ENCODE assay signal across 11 mouse cellular contexts in the genomic region with DNA sequence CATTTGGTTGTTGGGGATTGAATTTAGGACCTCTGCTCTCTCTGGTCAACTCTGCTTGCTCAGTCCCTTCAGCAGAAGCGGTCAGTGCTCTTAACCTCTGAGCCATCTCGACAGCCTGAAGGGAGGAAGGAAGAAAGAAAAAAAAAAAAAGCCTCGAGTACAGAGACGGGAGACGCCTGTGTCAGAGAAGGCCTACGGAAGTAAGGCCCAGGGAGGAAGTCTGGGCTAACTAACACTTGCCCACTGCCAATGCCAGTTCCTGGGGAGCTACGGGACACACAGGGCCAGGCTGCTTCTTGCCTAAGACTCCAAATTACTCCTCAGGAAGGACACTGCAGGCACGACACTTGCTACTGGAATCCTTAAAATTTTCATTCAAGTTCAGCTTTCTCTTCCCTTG. TPM values are rescaled to one million over a fixed set of nuclear protein-coding genes. Genes with fewer than 3 reads are reported as not detected.
DNase-seq lines count a peak whose midpoint lies in the region; ATAC-seq lines count a peak whose summit lies in the region.
"Had no signal": no experiment of that assay in that cellular context is flagged by ENCODE, and none has a peak within 500 bp of the region (broad histone marks: within the 10 kb centered on the region; RNA-seq: fewer than 3 reads in every experiment).

No protein-coding gene starts in this region.

- WGBS in liver, embryonic 13.5 days (ENCODE audit: insufficient replicate concordance) = 30% methylated on average over 8 of the region's 8 CpGs
- WGBS in liver, embryonic 12.5 days (ENCODE audit: insufficient replicate concordance) = 28% methylated on average over 8 of the region's 8 CpGs

- H3K36me3 ChIP-seq in liver, embryonic 13.5 days = no peaks in the 10 kb centered on the region
- H3K36me3 ChIP-seq in liver, embryonic 12.5 days = no peaks in the 10 kb centered on the region
- H3K36me3 ChIP-seq: hindbrain, embryonic 12.5 days had no signal

- H3K9me3 ChIP-seq in liver, embryonic 13.5 days (replicated peaks) = no peaks in the 10 kb centered on the region
- no peaks in the 10 kb centered on the region for H3K9me3 ChIP-seq in liver, embryonic 12.5 days (replicated peaks)
- H3K9me3 ChIP-seq: hindbrain, embryonic 12.5 days had no signal

- no peak overlapping the region for H3K9ac ChIP-seq in liver, embryonic 13.5 days
- H3K9ac ChIP-seq in liver, embryonic 12.5 days = no peak overlapping the region
- H3K9ac ChIP-seq: hindbrain, embryonic 12.5 days had no signal

- no peak overlapping the region for H3K4me3 ChIP-seq in liver, embryonic 13.5 days (replicated peaks)
- no peak overlapping the region for H3K4me3 ChIP-seq in liver, embryonic 12.5 days
- peak overlapping the region; percentile 5; the same call in 1 of the 2 replicates for H3K4me3 ChIP-seq in brown adipose tissue, adult 24 weeks (ENCODE audit: insufficient read depth, low read depth, low read length)
- H3K4me3 ChIP-seq: hindbrain, embryonic 12.5 days had no signal

- H3K27me3 ChIP-seq in liver, embryonic 13.5 days = no peaks in the 10 kb centered on the region
- no peaks in the 10 kb centered on the region for H3K27me3 ChIP-seq in liver, embryonic 12.5 days (replicated peaks)
- H3K27me3 ChIP-seq: hindbrain, embryonic 12.5 days had no signal

- H3K27ac ChIP-seq in liver, embryonic 13.5 days = no peak overlapping the region
- no peak overlapping the region for H3K27ac ChIP-seq in liver, embryonic 12.5 days
- H3K27ac ChIP-seq in brown adipose tissue, adult 24 weeks (replicated peaks; ENCODE audit: low read depth, low read length) = peak overlapping the region; percentile 53
- H3K27ac ChIP-seq: hindbrain, embryonic 12.5 days had no signal

- no peak overlapping the region for H3K4me2 ChIP-seq in liver, embryonic 13.5 days
- no peak overlapping the region for H3K4me2 ChIP-seq in liver, embryonic 12.5 days
- H3K4me2 ChIP-seq: hindbrain, embryonic 12.5 days had no signal

- intact Hi-C loops in heart, postnatal 14 days (cut with DNase I) = loop anchor here (5.0 kb wide), 1 partner anchor 34 kb away; no protein-coding TSS in a partner anchor

- H3K4me1 ChIP-seq in liver, embryonic 13.5 days (replicated peaks) = peaks cover 25% of the 10 kb centered on the region
- peaks cover 22% of the 10 kb centered on the region for H3K4me1 ChIP-seq in liver, embryonic 12.5 days
- peaks cover 18% of the 10 kb centered on the region for H3K4me1 ChIP-seq in brown adipose tissue, adult 24 weeks (ENCODE audit: control insufficient read depth, insufficient read depth, insufficient read length, low read length)

- ATAC-seq in liver, embryonic 13.5 days (ENCODE audit: low read depth) = peak; percentile 35; the same call in 1 of the 2 replicates
- ATAC-seq in liver, embryonic 12.5 days = no peak
- ATAC-seq: midbrain, embryonic 16.5 days had no signal

- DNase-seq in heart, adult 11 months = peak; percentile 96
- DNase-seq in heart, postnatal 14 days = no peak
- no peak for DNase-seq in liver, embryonic 13.5 days
- peak; percentile 51 for DNase-seq in lung, postnatal 36 days
- no peak for DNase-seq in testis, postnatal 14 days (ENCODE audit: low spot score)
- no peak for DNase-seq in right cerebral cortex, postnatal 25 days
- DNase-seq: thymus, adult 18-20 months had no signal

RNA-seq across cellular contexts. Expression of gene Abcc4, which starts 15.1 kb away (rescaled TPM):
- total RNA-seq in heart, postnatal 14 days (2021) = 1 to 10 TPM; 9.6 to 9.9 TPM
- polyA plus RNA-seq in liver, embryonic 13.5 days (2015; fragmentation: Nextera tagmentation; extraction: Ambion mirVana) = 1.7 and 2.4 TPM in 2 replicates
- polyA plus RNA-seq in liver, embryonic 12.5 days (2016; fragmentation: Nextera tagmentation; extraction: Ambion mirVana) = 3.0 and 3.4 TPM in 2 replicates
- polyA plus RNA-seq in brown adipose tissue, adult 24 weeks (2012; ENCODE audit: insufficient read depth, insufficient read length, missing spikeins) = 4.1 and 6.8 TPM in 2 replicates

Comparison
In these comparisons a context has a peak if more than half of its experiments do, and no peak if none do; other contexts are left out.
1. DNase-seq: peak in heart, adult 11 months (single experiment) and lung, postnatal 36 days (single experiment); none in heart, postnatal 14 days (0 of 2), liver, embryonic 13.5 days (single experiment), testis, postnatal 14 days (single experiment) and right cerebral cortex, postnatal 25 days (single experiment).